Mouse (Mus musculus) heart, embryonic 10.5 days (tissue): ENCODE results near the gene 1700037C18Rik. TPM values are rescaled to one million over a fixed set of nuclear protein-coding genes. Genes with fewer than 3 reads are reported as not detected.
A peak's percentile ranks its signal among the peaks of the same experiment; 100 is the strongest.

Source experiments
- DNase-seq: peaks from one replicate; pipeline ENCODE4 v3.0.0-alpha.2; 2017; ENCODE audit warnings: low spot score
- H3K27ac ChIP-seq: fragments of 300-500 bp; sonication (generic); 2 replicates; pipeline ENCODE4 v1.5.1; 2016; ENCODE audit warnings: mild to moderate bottlenecking
- H3K27me3 ChIP-seq: fragments of 300-500 bp; sonication (generic); 2 replicates; pipeline ENCODE4 v1.6.1; 2016; ENCODE audit warnings: mild to moderate bottlenecking; ENCODE audit not compliant: poor library complexity, insufficient read depth, severe bottlenecking
- H3K36me3 ChIP-seq: fragments of 300-500 bp; sonication (generic); 2 replicates; pipeline ENCODE4 v1.6.1; 2016; ENCODE audit warnings: mild to moderate bottlenecking, moderate library complexity
- H3K4me1 ChIP-seq: fragments of 300-500 bp; sonication (generic); 2 replicates; pipeline ENCODE4 v1.6.1; 2016; ENCODE audit warnings: mild to moderate bottlenecking
- H3K4me3 ChIP-seq: fragments of 300-500 bp; sonication (generic); 2 replicates; pipeline ENCODE4 v1.5.1; 2016; ENCODE audit warnings: mild to moderate bottlenecking, moderate library complexity
- H3K9me3 ChIP-seq: fragments of 300-500 bp; sonication (generic); 2 replicates; pipeline ENCODE4 v1.6.1; 2016; ENCODE audit warnings: mild to moderate bottlenecking, moderate library complexity
- WGBS: fragments of 180-500 bp; shearing (Covaris S2); methylation state at CpG from one replicate; pipeline ENCODE4 v1.1.7; 2016; 5-methylcytosine and 5-hydroxymethylcytosine counted together
- polyA plus RNA-seq: library from polyadenylated mRNA; unstranded; fragments of >200 nt; fragmentation: Nextera tagmentation; extraction: Ambion mirVana; gene quantifications from 2 replicates; pipeline ENCODE4 v1.2.1, GENCODE M21; 2016

1700037C18Rik gene
- polyA plus RNA-seq, 1 experiment from 2014 or later, result 7.4 TPM

GRCm38 (mm10) chr16:3896046-3896445 is 12.4 kb downstream of the 1700037C18Rik start:
- Histone ChIP-seq H3K27me3 (no peaks in the 10 kb centered on the region), H3K4me1 (peaks cover 8% of the 10 kb centered on the region; the same call in 1 of the 2 replicates), H3K36me3 (peaks cover 57% of the 10 kb centered on the region), H3K4me3 (no peak overlapping the region), H3K9me3 (no peaks in the 10 kb centered on the region), H3K27ac (no peak overlapping the region)
- WGBS, result 83% methylated on average over 6 of the region's 6 CpGs
- no peak for DNase-seq

DNA sequence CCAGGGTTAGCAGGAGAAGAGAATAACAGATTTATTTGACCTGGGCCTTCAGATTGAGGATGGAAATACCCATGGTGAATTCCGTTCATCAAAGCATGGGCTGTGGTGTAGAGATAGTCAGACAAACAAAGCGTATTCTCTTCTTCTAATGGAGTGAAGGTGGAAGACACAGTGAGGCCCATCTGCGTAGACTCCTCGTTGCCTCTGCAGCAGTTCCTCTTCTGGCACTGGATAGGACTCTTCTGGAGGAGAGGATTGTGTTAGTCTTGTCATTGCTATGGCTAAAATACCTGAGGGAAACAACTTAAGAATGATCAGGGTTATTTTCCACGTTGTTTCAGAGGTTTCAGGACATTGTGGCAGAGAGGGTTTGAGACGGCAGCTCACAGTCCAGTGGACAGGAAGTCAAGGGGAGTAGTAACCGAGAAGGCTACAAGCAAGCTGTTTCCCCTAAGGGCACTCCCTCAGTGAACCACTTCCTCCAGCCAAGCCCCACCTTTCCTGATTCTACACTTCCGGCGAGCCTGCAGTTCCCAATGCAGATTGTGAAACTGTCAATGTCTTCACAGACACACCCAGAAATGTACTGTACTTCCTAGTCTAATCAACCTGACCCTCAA is 13.2 kb downstream of the 1700037C18Rik start:
- no peak for DNase-seq
- no peak overlapping the region for H3K4me3 ChIP-seq
- 67% methylated on average over 9 of the region's 9 CpGs for WGBS
- no peaks in the 10 kb centered on the region for H3K9me3 ChIP-seq
- no peak overlapping the region for H3K27ac ChIP-seq
- peaks cover 49% of the 10 kb centered on the region for H3K36me3 ChIP-seq
- H3K4me1 ChIP-seq, result peaks cover 8% of the 10 kb centered on the region; the same call in 1 of the 2 replicates
- no peaks in the 10 kb centered on the region for H3K27me3 ChIP-seq

DNA sequence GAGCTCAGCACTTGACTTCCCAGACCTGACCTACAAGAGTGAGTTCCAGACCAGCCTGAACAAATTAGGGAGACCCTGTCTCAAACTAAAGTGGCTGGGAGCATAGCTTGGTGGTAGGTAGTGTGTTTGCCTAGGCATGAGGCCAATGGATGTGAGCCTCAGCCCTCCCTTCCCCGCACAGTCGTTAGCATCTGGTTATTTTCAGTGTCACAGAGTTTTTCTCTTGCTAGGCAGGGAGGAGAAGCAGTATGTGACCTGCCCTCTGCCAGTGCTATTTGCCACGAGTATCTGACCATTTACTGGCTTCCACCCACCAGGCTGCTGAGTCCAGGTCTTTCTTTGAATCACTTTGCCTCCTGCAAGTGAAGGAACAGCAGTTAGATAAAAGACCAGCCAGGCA is 14.8 kb downstream of the 1700037C18Rik start:
- WGBS, result 44% methylated on average over 3 of the region's 3 CpGs
- no peak overlapping the region for H3K4me3 ChIP-seq
- H3K36me3 ChIP-seq, result peaks cover 35% of the 10 kb centered on the region
- no peak for DNase-seq
- H3K4me1 ChIP-seq, result peaks cover 8% of the 10 kb centered on the region; the same call in 1 of the 2 replicates
- H3K9me3 ChIP-seq, result no peaks in the 10 kb centered on the region
- H3K27ac ChIP-seq, result peak overlapping the region; percentile 38; the same call in 1 of the 2 replicates
- no peaks in the 10 kb centered on the region for H3K27me3 ChIP-seq

GRCm38 (mm10) chr16:3891621-3892295 is 16.7 kb downstream of the 1700037C18Rik start:
- no peak overlapping the region for H3K27ac ChIP-seq
- no peaks in the 10 kb centered on the region for H3K9me3 ChIP-seq
- no peaks in the 10 kb centered on the region for H3K27me3 ChIP-seq
- H3K4me1 ChIP-seq, result peaks cover 8% of the 10 kb centered on the region; the same call in 1 of the 2 replicates
- no peak for DNase-seq
- H3K4me3 ChIP-seq, result no peak overlapping the region
- WGBS, result 91% methylated on average over 14 of the region's 14 CpGs
- peaks cover 19% of the 10 kb centered on the region for H3K36me3 ChIP-seq

GRCm38 (mm10) chr16:3885065-3885670 is 23.3 kb downstream of the 1700037C18Rik start:
- Histone ChIP-seq H3K27ac (peak overlapping the region; percentile 96), H3K9me3 (no peaks in the 10 kb centered on the region), H3K27me3 (no peaks in the 10 kb centered on the region), H3K4me1 (peaks cover 13% of the 10 kb centered on the region), H3K4me3 (peak overlapping the region; percentile 97), H3K36me3 (0 out of 2 replicates have a peak, but pooled peaks cover 7% of the 10 kb centered on the region)
- DNase-seq, result no peak
- 3% methylated on average over 10 of the region's 10 CpGs for WGBS

- peak within 1 kb of the TSS; percentile 96 for H3K27ac ChIP-seq
- H3K36me3 ChIP-seq, result peaks cover 9% of the 10 kb centered on the region
- no peaks in the 10 kb centered on the region for H3K27me3 ChIP-seq
- WGBS, result under 1% methylated on average over 88 of the region's 88 CpGs
- peak; percentile 97 for DNase-seq
- H3K4me1 ChIP-seq, result peaks cover 13% of the 10 kb centered on the region
- H3K9me3 ChIP-seq, result no peaks in the 10 kb centered on the region
- H3K4me3 ChIP-seq, result peak within 1 kb of the TSS; percentile 97
These were observed 24.1 kb downstream of the 1700037C18Rik start, which contains the start of the genes Zfp597 and Gm20695 for GRCm38 (mm10) chr16:3884201-3885064. Zfp597 (minus strand) TSS chr16:3884561. Gm20695 (plus strand) TSS chr16:3884648.

DNA sequence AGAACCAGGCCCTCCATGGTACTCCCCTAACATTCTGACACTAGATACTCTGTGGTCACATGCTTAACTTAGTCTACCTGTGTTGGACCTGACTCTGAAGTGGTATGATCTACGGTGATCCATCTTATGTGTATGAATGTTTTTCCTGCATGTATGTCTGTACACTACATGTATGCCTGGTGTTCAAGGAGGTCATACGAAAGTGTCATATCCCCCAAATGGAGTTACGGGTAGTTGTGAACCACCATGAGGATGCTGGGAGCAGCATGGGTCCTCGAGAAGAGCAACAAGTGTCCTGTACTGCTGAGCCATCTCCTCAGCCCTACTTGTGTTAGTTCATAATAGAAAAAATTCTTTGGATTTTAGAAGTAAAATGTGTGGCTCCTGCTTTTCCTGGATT is 32.1 kb downstream of the 1700037C18Rik start:
- no peak for DNase-seq
- Histone ChIP-seq H3K27ac (no peak overlapping the region), H3K4me1 (peaks cover 7% of the 10 kb centered on the region; the same call in 1 of the 2 replicates), H3K27me3 (no peaks in the 10 kb centered on the region), H3K4me3 (no peak overlapping the region), H3K36me3 (peaks cover 8% of the 10 kb centered on the region), H3K9me3 (no peaks in the 10 kb centered on the region)
- WGBS, result 84% methylated on average over 4 of the region's 4 CpGs

- WGBS, result 5% methylated on average over 47 of the region's 47 CpGs
- Histone ChIP-seq H3K27me3 (no peaks in the 10 kb centered on the region), H3K4me1 (peaks cover 7% of the 10 kb centered on the region; the same call in 1 of the 2 replicates), H3K4me3 (peak within 1 kb of the TSS; percentile 79), H3K36me3 (peaks cover 17% of the 10 kb centered on the region; the same call in 1 of the 2 replicates), H3K9me3 (no peaks in the 10 kb centered on the region), H3K27ac (peak within 1 kb of the TSS; percentile 90)
- peak; percentile 98 for DNase-seq
These were observed 36.1 kb downstream of the 1700037C18Rik start, which contains the start of gene Naa60 for GRCm38 (mm10) chr16:3872216-3873047. Naa60 (plus strand) TSS chr16:3872375.

DNA sequence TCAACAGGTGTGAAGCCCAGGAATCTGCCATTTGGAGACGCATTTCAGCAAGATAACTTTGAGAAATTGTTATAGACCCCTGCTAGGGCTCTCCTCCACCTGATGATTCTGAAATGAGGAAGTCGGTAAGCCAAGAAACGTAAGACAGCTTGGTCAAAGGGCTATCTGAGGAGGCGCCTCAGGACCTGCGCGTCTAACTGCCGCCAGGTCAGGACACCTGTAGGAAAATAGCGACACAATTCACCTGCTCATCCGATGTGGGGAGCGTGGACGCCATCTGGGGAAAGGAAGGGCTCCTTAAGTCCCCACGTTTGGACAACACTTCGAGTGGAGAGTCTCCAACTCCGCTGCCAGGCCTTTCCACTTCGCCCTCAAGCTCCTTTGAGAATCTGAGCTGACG is 36.7 kb downstream of the 1700037C18Rik start:
- H3K27ac ChIP-seq, result peak overlapping the region; percentile 90
- peaks cover 7% of the 10 kb centered on the region; the same call in 1 of the 2 replicates for H3K4me1 ChIP-seq
- H3K27me3 ChIP-seq, result no peaks in the 10 kb centered on the region
- H3K36me3 ChIP-seq, result peaks cover 22% of the 10 kb centered on the region; the same call in 1 of the 2 replicates
- 3% methylated on average over 16 of the region's 16 CpGs for WGBS
- no peak for DNase-seq
- H3K9me3 ChIP-seq, result no peaks in the 10 kb centered on the region
- H3K4me3 ChIP-seq, result peak overlapping the region; percentile 79

- Histone ChIP-seq H3K9me3 (no peaks in the 10 kb centered on the region), H3K27me3 (no peaks in the 10 kb centered on the region), H3K4me3 (no peak overlapping the region), H3K4me1 (no peaks in the 10 kb centered on the region), H3K36me3 (peaks cover 22% of the 10 kb centered on the region), H3K27ac (no peak overlapping the region)
- 87% methylated on average over 4 of the region's 4 CpGs for WGBS
- DNase-seq, result no peak
These were observed 49.2 kb downstream of the 1700037C18Rik start for GRCm38 (mm10) chr16:3859254-3859653.

- WGBS, result 74% methylated on average over 1 of the region's 1 CpGs
- H3K4me3 ChIP-seq, result no peak overlapping the region
- H3K36me3 ChIP-seq, result peaks cover 3% of the 10 kb centered on the region; the same call in 1 of the 2 replicates
- no peaks in the 10 kb centered on the region for H3K9me3 ChIP-seq
- H3K4me1 ChIP-seq, result no peaks in the 10 kb centered on the region; the same call in 1 of the 2 replicates
- H3K27me3 ChIP-seq, result no peaks in the 10 kb centered on the region
- no peak for DNase-seq
- H3K27ac ChIP-seq, result no peak overlapping the region
These were observed 52.7 kb downstream of the 1700037C18Rik start for GRCm38 (mm10) chr16:3855776-3856175.
